Mouse (Mus musculus): Measurements from ENCODE around the gene Tmem144.
"Not testable (repeated sequence)": the region's sequence is repeated elsewhere in the genome, so short reads cannot be mapped to it uniquely, and the experiment has no call there.

Tmem144 gene

DNA sequence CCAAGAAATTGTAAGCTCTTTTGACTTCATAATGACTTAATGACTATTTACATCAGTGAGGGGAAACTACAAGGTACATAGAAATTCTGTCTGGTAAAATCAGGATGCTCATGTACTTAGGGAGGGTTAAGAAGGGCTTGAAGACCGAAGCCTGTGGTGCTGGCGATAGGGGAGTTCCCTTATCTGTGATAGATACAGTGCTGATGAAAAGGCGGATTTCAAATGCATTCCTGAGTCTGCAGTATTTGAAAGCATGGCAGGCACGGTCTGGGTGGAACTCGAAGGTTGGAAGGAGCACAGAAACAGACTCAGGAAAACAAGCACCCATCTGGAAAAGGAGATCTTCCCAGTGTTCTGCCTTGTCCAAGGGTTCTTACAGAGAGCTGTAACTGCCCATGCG lies 42.0 kb downstream of the Tmem144 start:
- DNase-seq (ENCODE audit: extremely low spot score, low read depth, low spot score) = no peak

DNA sequence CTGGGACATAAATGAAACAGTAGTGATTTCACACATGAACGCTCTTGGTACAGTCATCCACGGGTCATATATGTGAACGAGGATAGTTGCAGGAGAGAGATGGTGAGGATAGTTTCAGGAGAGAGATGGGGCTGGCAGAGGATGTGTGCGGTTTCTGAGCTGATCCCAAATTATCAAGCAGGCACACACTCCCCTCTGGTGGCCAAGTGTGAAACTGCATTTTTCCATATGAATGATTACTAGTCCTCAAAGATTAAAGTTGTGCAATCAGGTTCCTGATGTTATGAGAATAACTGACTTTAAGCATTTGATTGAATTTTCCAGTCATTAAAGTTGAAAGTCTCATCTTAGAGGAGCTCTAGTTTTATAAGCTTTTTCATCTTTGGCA lies 43.4 kb downstream of the Tmem144 start:
- DNase-seq (ENCODE audit: extremely low spot score, low read depth, low spot score) = peak; percentile 50

DNA sequence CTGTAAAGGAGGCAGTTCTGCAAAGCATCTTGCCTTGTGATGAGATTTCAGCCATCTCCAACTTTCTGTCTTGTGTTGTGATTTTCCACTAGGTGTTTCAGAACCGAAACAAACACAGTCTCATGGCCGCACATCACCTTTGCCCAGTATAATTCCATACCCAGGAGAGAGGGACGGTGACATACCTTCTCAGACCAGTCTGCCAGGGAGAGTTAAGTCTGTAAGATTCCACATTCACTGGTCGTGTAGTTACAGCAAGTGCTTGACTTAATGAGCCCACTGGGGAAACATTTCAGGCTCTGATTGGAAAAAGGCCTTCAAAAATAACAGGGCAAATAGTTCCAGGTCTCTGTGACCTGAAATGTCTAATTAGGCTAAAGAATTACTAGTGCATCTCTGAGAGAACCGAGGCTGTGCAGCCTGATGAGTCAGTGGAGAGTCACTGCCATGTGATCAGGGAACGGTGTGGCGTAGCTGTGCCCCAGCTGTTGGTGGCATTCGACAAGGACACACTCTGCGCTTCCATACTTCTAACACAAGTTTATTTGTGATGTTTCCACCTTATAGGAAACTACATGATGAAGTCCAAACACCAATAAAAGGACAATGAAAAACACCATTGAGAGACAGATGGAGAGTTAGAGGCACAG lies 43.9 kb downstream of the Tmem144 start:
- no peak for DNase-seq (ENCODE audit: extremely low spot score, low read depth, low spot score)

DNA sequence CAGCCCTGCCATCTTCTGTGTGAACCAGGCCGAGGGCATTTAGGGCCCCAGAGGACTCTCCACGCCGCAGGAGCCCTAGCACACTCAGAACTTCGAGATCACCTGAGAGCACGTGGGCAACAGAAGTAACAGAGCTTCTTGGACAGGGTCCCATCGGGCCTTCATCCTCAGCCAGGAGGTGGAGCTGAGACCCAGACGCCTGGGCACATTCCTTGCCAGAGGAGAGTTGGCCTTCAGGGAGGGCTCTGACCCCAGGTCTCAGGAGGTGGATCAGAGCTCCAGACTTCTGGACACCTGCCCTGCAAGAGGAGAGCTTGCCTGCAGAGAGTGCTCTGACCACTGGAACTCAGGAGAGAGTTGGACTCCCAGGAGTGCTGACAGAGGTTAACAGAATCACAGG lies 51.8 kb downstream of the Tmem144 start:
- not testable (repeated sequence) for DNase-seq (ENCODE audit: extremely low spot score, low read depth, low spot score)

DNA sequence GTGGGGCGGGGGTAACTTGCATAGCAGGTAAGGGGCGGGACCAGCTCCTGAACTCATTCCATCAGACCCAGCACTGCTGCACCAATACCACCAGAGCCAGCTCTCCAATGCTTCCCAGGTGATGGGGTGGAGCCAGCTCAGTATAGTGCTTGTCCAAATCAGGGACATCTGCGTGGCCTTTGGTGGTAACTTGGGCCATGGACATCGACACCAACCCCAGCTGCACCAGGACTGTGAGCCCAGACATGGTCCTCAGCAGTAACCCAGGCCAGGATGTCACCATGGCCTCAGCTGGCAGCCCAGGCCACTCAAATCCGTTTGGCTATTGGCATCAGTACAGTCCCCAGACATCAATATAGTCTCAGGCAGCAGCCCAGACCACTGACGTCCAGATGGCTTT lies 60.3 kb downstream of the Tmem144 start:
- DNase-seq (ENCODE audit: extremely low spot score, low read depth, low spot score) = no peak

DNA sequence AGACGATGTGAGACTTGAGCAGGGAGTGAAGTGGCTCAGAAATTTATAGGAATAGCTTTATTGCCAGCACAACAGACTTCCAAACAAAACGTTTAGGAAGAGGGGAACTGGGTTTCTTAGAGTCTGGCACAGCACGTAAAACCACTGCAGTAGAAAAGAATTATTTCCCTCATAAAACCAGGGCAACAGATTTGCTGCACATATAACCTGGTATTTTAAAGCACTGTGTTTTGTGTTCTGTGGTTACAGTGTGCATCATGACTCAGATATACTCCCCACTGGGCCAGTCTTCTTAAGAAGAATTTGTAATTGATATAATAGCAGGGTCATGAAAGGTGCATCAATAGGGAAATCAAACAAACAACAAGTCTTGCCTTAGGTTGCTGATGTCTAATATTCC lies 62.2 kb downstream of the Tmem144 start:
- no peak for DNase-seq (ENCODE audit: extremely low spot score, low read depth, low spot score)

DNA sequence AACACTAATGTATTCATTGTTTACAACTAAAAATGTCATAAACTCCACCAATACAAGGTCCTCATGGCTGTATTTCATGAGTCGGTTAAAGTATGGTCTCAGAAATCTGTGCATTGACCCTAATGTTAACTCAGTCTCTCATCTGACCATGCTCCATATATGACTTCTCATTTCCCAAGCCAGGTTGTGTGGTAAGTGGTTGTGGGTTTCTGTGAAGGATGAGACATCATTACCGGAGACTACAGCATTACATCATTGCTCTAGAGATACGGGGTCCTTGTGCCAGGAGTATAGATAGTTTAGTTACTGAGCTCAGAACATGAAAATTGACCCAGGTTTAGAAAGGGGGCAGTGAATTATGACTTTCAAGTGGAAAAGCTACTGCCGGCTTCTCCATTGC lies 63.0 kb downstream of the Tmem144 start:
- DNase-seq (ENCODE audit: extremely low spot score, low read depth, low spot score) = no peak

DNA sequence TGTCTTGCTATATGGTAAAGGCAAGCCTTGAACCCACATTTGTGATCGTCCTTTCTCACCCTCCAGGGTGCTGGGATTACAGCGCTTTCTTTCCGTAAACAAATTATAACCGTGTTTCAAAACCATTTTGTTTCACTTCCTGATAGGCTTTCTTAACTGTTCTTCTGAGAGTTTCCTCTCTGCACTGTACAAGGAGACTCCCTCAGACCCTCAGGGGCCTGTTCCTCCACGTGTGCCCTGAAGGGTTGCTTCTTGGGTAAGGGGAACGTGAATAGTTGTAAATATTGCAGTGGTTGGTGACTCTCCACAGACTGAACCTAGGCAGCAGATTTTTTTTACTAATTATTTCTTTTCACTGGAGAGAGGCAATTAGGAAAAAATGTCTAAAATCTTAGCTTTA lies 63.6 kb downstream of the Tmem144 start:
- no peak for DNase-seq (ENCODE audit: extremely low spot score, low read depth, low spot score)

DNA sequence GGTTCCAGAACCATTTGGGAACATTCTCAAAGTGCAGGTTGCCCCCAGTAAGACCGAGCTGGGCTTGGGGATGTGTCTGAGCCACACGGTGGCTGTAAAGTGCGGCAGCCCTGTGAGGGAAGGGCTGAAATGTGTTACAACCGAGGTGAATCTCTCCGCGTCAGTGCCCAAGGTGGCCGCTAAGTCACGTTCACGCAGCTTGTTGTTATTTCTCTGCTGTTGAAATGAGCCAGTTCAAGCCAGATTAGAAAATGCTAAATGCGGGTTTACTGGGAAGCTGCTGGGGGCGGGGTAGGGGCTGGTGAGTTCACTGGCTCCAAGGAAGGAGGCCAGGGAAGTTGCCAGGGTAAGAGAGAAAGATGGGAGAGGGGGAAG lies 68.2 kb downstream of the Tmem144 start:
- no peak for DNase-seq (ENCODE audit: extremely low spot score, low read depth, low spot score)

DNA sequence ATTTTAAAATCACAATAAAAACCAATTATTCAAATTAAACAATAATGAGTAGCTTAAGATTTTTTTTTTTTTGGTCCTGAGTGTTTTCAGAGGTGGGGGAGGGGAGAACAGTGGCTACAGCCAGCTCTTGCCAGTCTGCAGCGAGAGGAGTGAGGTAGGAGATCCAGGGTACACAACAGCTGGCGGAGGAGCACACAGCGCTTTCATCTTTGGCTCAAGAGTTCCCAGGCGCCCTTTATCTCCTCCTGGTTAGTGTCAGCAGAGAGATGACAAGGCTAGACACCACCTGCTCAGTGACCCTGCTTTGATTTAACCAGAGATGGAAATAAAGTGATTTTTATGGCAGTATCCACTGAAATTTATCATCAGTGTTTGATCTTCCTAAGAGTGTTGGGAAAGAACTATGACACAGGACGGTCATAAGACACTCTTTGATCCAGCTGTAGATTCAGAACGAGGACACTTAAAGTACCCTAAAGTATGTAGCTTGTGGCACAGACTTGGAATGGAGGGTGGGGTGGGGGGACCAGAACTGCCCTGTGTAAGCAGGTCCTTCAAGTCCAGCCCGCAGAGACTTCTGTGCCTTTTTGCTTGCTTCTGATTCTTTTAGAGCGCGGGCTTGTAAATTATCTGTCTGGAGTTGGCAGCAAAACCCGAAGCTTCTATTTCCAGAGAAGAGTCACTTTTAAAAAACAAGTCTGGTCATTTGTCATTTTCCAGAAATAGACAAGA lies 68.8 kb downstream of the Tmem144 start:
- no peak for DNase-seq (ENCODE audit: extremely low spot score, low read depth, low spot score)

DNA sequence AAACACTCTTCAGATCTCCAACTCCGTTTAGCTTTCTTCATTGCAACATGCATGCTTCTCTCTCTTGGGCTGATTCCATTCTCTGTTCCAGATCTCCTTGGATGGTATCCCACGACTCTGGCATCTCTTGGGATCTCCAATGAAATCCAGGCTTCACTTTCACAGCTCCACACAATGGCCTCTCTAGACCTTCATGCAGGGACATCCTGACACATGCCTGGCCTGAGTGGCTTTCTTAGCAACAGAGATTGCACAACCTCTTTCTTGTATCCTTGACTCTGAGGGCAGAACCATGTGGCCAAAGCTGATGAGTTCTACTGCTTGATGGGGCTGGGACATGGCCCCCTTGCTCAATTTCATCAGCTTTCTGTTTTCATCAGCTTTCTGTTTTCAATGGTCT lies 79.9 kb downstream of the Tmem144 start:
- DNase-seq (ENCODE audit: extremely low spot score, low read depth, low spot score) = no peak
